Mouse (Mus musculus) forebrain, embryonic 10.5 days (tissue): ENCODE results near the gene Fhl2. TPM values are rescaled to one million over a fixed set of nuclear protein-coding genes. Genes with fewer than 3 reads are reported as not detected.

Experiments used
- DNase-seq: peaks from one replicate; pipeline ENCODE4 v3.0.0-alpha.2; 2017; ENCODE audit warnings: low spot score; ENCODE audit errors: extremely low spot score
- H3K27ac ChIP-seq: fragments of 300-500 bp; sonication (generic); 2 replicates; pipeline ENCODE4 v1.5.1; 2016; ENCODE audit warnings: mild to moderate bottlenecking
- H3K27me3 ChIP-seq: fragments of 300-500 bp; sonication (generic); 2 replicates; pipeline ENCODE4 v1.6.1; 2016; ENCODE audit warnings: mild to moderate bottlenecking; ENCODE audit not compliant: poor library complexity, severe bottlenecking
- H3K36me3 ChIP-seq: fragments of 300-500 bp; sonication (generic); replicated peaks from 2 replicates; pipeline ENCODE4 v1.6.1; 2016; ENCODE audit warnings: mild to moderate bottlenecking, moderate library complexity
- H3K4me1 ChIP-seq: fragments of 300-500 bp; sonication (generic); 2 replicates; pipeline ENCODE4 v1.6.1; 2016
- H3K4me3 ChIP-seq: fragments of 300-500 bp; sonication (generic); 2 replicates; pipeline ENCODE4 v1.5.1; 2016; ENCODE audit warnings: mild to moderate bottlenecking, moderate library complexity
- H3K9me3 ChIP-seq: fragments of 300-500 bp; sonication (generic); 2 replicates; pipeline ENCODE4 v1.6.1; 2016; ENCODE audit warnings: mild to moderate bottlenecking, moderate library complexity
- WGBS: fragments of 180-500 bp; shearing (Covaris S2); methylation state at CpG from one replicate; pipeline ENCODE4 v1.1.7; 2016; 5-methylcytosine and 5-hydroxymethylcytosine counted together
- polyA plus RNA-seq: library from polyadenylated mRNA; unstranded; fragments of >200 nt; fragmentation: Nextera tagmentation; extraction: Ambion mirVana; gene quantifications from 2 replicates; pipeline ENCODE4 v1.2.1, GENCODE M21; 2016

The Fhl2 gene
- polyA plus RNA-seq, 1 experiment from 2014 or later, result 4.7 TPM

- Histone ChIP-seq H3K27me3 (peaks cover 35% of the 10 kb centered on the region), H3K4me3 (peak overlapping the region; percentile 70), H3K4me1 (peaks cover 20% of the 10 kb centered on the region), H3K36me3 (no peaks in the 10 kb centered on the region), H3K9me3 (no peaks in the 10 kb centered on the region), H3K27ac (peak overlapping the region; percentile 84)
- 6% methylated on average over 6 of the region's 6 CpGs for WGBS
- no peak for DNase-seq
Measured at GRCm38 (mm10) chr1:43163084-43163466, 33.7 kb downstream of the Fhl2 start.

- Histone ChIP-seq H3K4me1 (peaks cover 15% of the 10 kb centered on the region), H3K4me3 (no peak overlapping the region), H3K27me3 (peaks cover 35% of the 10 kb centered on the region), H3K9me3 (no peaks in the 10 kb centered on the region), H3K36me3 (no peaks in the 10 kb centered on the region), H3K27ac (no peak overlapping the region)
- 91% methylated on average over 3 of the region's 3 CpGs for WGBS
- no peak for DNase-seq
Measured at GRCm38 (mm10) chr1:43162394-43162793, 34.4 kb downstream of the Fhl2 start.

GRCm38 (mm10) chr1:43159429-43159828 lies 37.4 kb downstream of the Fhl2 start:
- DNase-seq, result no peak
- peaks cover 25% of the 10 kb centered on the region for H3K27me3 ChIP-seq
- H3K9me3 ChIP-seq, result no peaks in the 10 kb centered on the region
- H3K4me3 ChIP-seq, result no peak overlapping the region
- no peak overlapping the region for H3K27ac ChIP-seq
- peaks cover 15% of the 10 kb centered on the region for H3K4me1 ChIP-seq
- 80% methylated on average over 4 of the region's 4 CpGs for WGBS
- H3K36me3 ChIP-seq, result no peaks in the 10 kb centered on the region

GRCm38 (mm10) chr1:43157907-43158306 lies 38.9 kb downstream of the Fhl2 start:
- H3K27ac ChIP-seq, result no peak overlapping the region
- H3K9me3 ChIP-seq, result no peaks in the 10 kb centered on the region
- no peaks in the 10 kb centered on the region for H3K36me3 ChIP-seq
- DNase-seq, result no peak
- H3K4me1 ChIP-seq, result peaks cover 3% of the 10 kb centered on the region
- H3K27me3 ChIP-seq, result peaks cover 10% of the 10 kb centered on the region
- 87% methylated on average over 2 of the region's 2 CpGs for WGBS
- H3K4me3 ChIP-seq, result no peak overlapping the region

- DNase-seq, result no peak
- 86% methylated on average over 2 of the region's 2 CpGs for WGBS
- Histone ChIP-seq H3K4me1 (no peaks in the 10 kb centered on the region), H3K27me3 (no peaks in the 10 kb centered on the region), H3K36me3 (no peaks in the 10 kb centered on the region), H3K27ac (no peak overlapping the region), H3K4me3 (no peak overlapping the region), H3K9me3 (no peaks in the 10 kb centered on the region)
Measured at GRCm38 (mm10) chr1:43154491-43154890, 42.3 kb downstream of the Fhl2 start.

GRCm38 (mm10) chr1:43153538-43153937 lies 43.2 kb downstream of the Fhl2 start:
- H3K9me3 ChIP-seq, result no peaks in the 10 kb centered on the region
- H3K27me3 ChIP-seq, result no peaks in the 10 kb centered on the region
- no peak overlapping the region for H3K4me3 ChIP-seq
- H3K36me3 ChIP-seq, result no peaks in the 10 kb centered on the region
- 88% methylated on average over 5 of the region's 5 CpGs for WGBS
- no peak for DNase-seq
- H3K4me1 ChIP-seq, result no peaks in the 10 kb centered on the region
- no peak overlapping the region for H3K27ac ChIP-seq

GRCm38 (mm10) chr1:43152626-43153025 lies 44.2 kb downstream of the Fhl2 start:
- H3K4me1 ChIP-seq, result no peaks in the 10 kb centered on the region
- 91% methylated on average over 4 of the region's 4 CpGs for WGBS
- no peaks in the 10 kb centered on the region for H3K9me3 ChIP-seq
- no peak for DNase-seq
- H3K4me3 ChIP-seq, result no peak overlapping the region
- H3K36me3 ChIP-seq, result no peaks in the 10 kb centered on the region
- no peaks in the 10 kb centered on the region for H3K27me3 ChIP-seq
- H3K27ac ChIP-seq, result no peak overlapping the region

- WGBS, result 85% methylated on average over 3 of the region's 3 CpGs
- H3K9me3 ChIP-seq, result no peaks in the 10 kb centered on the region
- H3K4me1 ChIP-seq, result no peaks in the 10 kb centered on the region
- H3K36me3 ChIP-seq, result no peaks in the 10 kb centered on the region
- no peak for DNase-seq
- H3K4me3 ChIP-seq, result no peak overlapping the region
- no peak overlapping the region for H3K27ac ChIP-seq
- no peaks in the 10 kb centered on the region for H3K27me3 ChIP-seq
Measured at GRCm38 (mm10) chr1:43150225-43150624, 46.6 kb downstream of the Fhl2 start.

- Histone ChIP-seq H3K27me3 (no peaks in the 10 kb centered on the region), H3K27ac (no peak overlapping the region), H3K36me3 (no peaks in the 10 kb centered on the region), H3K4me1 (no peaks in the 10 kb centered on the region), H3K9me3 (no peaks in the 10 kb centered on the region), H3K4me3 (no peak overlapping the region)
- DNase-seq, result no peak
- 85% methylated on average over 2 of the region's 2 CpGs for WGBS
Measured at GRCm38 (mm10) chr1:43147474-43147873, 49.3 kb downstream of the Fhl2 start.

GRCm38 (mm10) chr1:43145388-43145787 lies 51.4 kb downstream of the Fhl2 start:
- DNase-seq, result no peak
- Histone ChIP-seq H3K4me1 (no peaks in the 10 kb centered on the region), H3K36me3 (no peaks in the 10 kb centered on the region), H3K4me3 (no peak overlapping the region), H3K27ac (no peak overlapping the region), H3K27me3 (no peaks in the 10 kb centered on the region), H3K9me3 (no peaks in the 10 kb centered on the region)
- WGBS, result 88% methylated on average over 6 of the region's 6 CpGs

- DNase-seq, result no peak
- H3K4me3 ChIP-seq, result no peak overlapping the region
- no peaks in the 10 kb centered on the region for H3K36me3 ChIP-seq
- H3K4me1 ChIP-seq, result no peaks in the 10 kb centered on the region
- H3K27me3 ChIP-seq, result no peaks in the 10 kb centered on the region
- no peaks in the 10 kb centered on the region for H3K9me3 ChIP-seq
- WGBS, result 95% methylated on average over 8 of the region's 8 CpGs
- H3K27ac ChIP-seq, result no peak overlapping the region
Measured at GRCm38 (mm10) chr1:43144338-43144906, 52.4 kb downstream of the Fhl2 start.

- 95% methylated on average over 4 of the region's 4 CpGs for WGBS
- H3K4me3 ChIP-seq, result no peak overlapping the region
Measured at GRCm38 (mm10) chr1:43143791-43144190, 53.0 kb downstream of the Fhl2 start.

GRCm38 (mm10) chr1:43143284-43143683 lies 53.5 kb downstream of the Fhl2 start:
- no peaks in the 10 kb centered on the region for H3K36me3 ChIP-seq
- H3K4me1 ChIP-seq, result no peaks in the 10 kb centered on the region
- WGBS, result 88% methylated on average over 4 of the region's 4 CpGs
- no peak for DNase-seq
- H3K9me3 ChIP-seq, result no peaks in the 10 kb centered on the region
- no peak overlapping the region for H3K27ac ChIP-seq
- H3K4me3 ChIP-seq, result no peak overlapping the region
- H3K27me3 ChIP-seq, result no peaks in the 10 kb centered on the region

More at GRCm38 (mm10) chr1:43143791-43144190, 53.0 kb downstream of the Fhl2 start:
- no peak for DNase-seq
- H3K9me3 ChIP-seq, result no peaks in the 10 kb centered on the region
- no peaks in the 10 kb centered on the region for H3K4me1 ChIP-seq
- H3K27me3 ChIP-seq, result no peaks in the 10 kb centered on the region
- H3K36me3 ChIP-seq, result no peaks in the 10 kb centered on the region
- H3K27ac ChIP-seq, result no peak overlapping the region

GRCm38 (mm10) chr1:43142849-43143248 lies 53.9 kb downstream of the Fhl2 start:
- Histone ChIP-seq H3K4me1 (no peaks in the 10 kb centered on the region), H3K27ac (no peak overlapping the region), H3K27me3 (no peaks in the 10 kb centered on the region), H3K4me3 (no peak overlapping the region), H3K9me3 (no peaks in the 10 kb centered on the region), H3K36me3 (no peaks in the 10 kb centered on the region)
- WGBS, result 92% methylated on average over 6 of the region's 6 CpGs
- DNase-seq, result no peak
